Mouse (Mus musculus) splenic B cell, adult 2 months (primary cell): ENCODE measurements around the gene Adk.

Experiments
- DNase-seq: peaks from one replicate; pipeline ENCODE4 v3.0.0-alpha.2; 2011; ENCODE audit warnings: low read depth, low spot score
- H3K27me3 ChIP-seq: 2 replicates; pipeline ENCODE4 v1.6.1; 2012; ENCODE audit warnings: mild to moderate bottlenecking, low read length, moderate library complexity, mixed read lengths; ENCODE audit not compliant: control insufficient read depth, poor library complexity, insufficient read depth, severe bottlenecking
- H3K36me3 ChIP-seq: 2 replicates; pipeline ENCODE4 v1.6.1; 2012; ENCODE audit warnings: mild to moderate bottlenecking, low read length, moderate library complexity, mixed read lengths; ENCODE audit not compliant: control insufficient read depth, poor library complexity, insufficient read depth, severe bottlenecking

The Adk gene

GRCm38 (mm10) chr14:21372689-21373088 lies 320.3 kb downstream of the Adk start:
- no peaks in the 10 kb centered on the region for H3K36me3 ChIP-seq
- no peak for DNase-seq
- H3K27me3 ChIP-seq, result no peaks in the 10 kb centered on the region

- Histone ChIP-seq H3K27me3 (no peaks in the 10 kb centered on the region), H3K36me3 (no peaks in the 10 kb centered on the region)
- DNase-seq, result no peak
Measured at GRCm38 (mm10) chr14:21383701-21384428, 331.5 kb downstream of the Adk start.

- no peaks in the 10 kb centered on the region for H3K27me3 ChIP-seq
- no peaks in the 10 kb centered on the region for H3K36me3 ChIP-seq
- no peak for DNase-seq
Measured at GRCm38 (mm10) chr14:21399506-21399905, 347.1 kb downstream of the Adk start.

- Histone ChIP-seq H3K27me3 (no peaks in the 10 kb centered on the region), H3K36me3 (no peaks in the 10 kb centered on the region)
- no peak for DNase-seq
Measured at GRCm38 (mm10) chr14:21402157-21402601, 349.8 kb downstream of the Adk start.

- H3K36me3 ChIP-seq, result no peaks in the 10 kb centered on the region
- DNase-seq, result no peak
- no peaks in the 10 kb centered on the region for H3K27me3 ChIP-seq
Measured at GRCm38 (mm10) chr14:21402621-21403405, 350.4 kb downstream of the Adk start.

- DNase-seq, result no peak
- Histone ChIP-seq H3K36me3 (no peaks in the 10 kb centered on the region), H3K27me3 (no peaks in the 10 kb centered on the region)
Measured at GRCm38 (mm10) chr14:21406946-21407345, 354.6 kb downstream of the Adk start.

GRCm38 (mm10) chr14:21408846-21409245 lies 356.5 kb downstream of the Adk start:
- no peak for DNase-seq
- Histone ChIP-seq H3K36me3 (no peaks in the 10 kb centered on the region), H3K27me3 (no peaks in the 10 kb centered on the region)

- no peaks in the 10 kb centered on the region for H3K36me3 ChIP-seq
- no peaks in the 10 kb centered on the region for H3K27me3 ChIP-seq
- no peak for DNase-seq
Measured at GRCm38 (mm10) chr14:21410769-21411477, 358.5 kb downstream of the Adk start.

GRCm38 (mm10) chr14:21411524-21411923 lies 359.1 kb downstream of the Adk start:
- no peaks in the 10 kb centered on the region for H3K27me3 ChIP-seq
- no peak for DNase-seq
- no peaks in the 10 kb centered on the region for H3K36me3 ChIP-seq

GRCm38 (mm10) chr14:21418332-21418731 lies 366.0 kb downstream of the Adk start:
- no peak for DNase-seq
- Histone ChIP-seq H3K36me3 (no peaks in the 10 kb centered on the region), H3K27me3 (no peaks in the 10 kb centered on the region)

GRCm38 (mm10) chr14:21427369-21427768 lies 375.0 kb downstream of the Adk start:
- H3K27me3 ChIP-seq, result no peaks in the 10 kb centered on the region
- H3K36me3 ChIP-seq, result no peaks in the 10 kb centered on the region
- DNase-seq, result no peak

GRCm38 (mm10) chr14:21433415-21433814 lies 381.0 kb downstream of the Adk start:
- no peak for DNase-seq
- Histone ChIP-seq H3K36me3 (no peaks in the 10 kb centered on the region), H3K27me3 (no peaks in the 10 kb centered on the region)

GRCm38 (mm10) chr14:21433995-21434394 lies 381.6 kb downstream of the Adk start:
- no peak for DNase-seq
- H3K36me3 ChIP-seq, result no peaks in the 10 kb centered on the region
- H3K27me3 ChIP-seq, result no peaks in the 10 kb centered on the region

GRCm38 (mm10) chr14:21434686-21435085 lies 382.3 kb downstream of the Adk start:
- DNase-seq, result no peak
- Histone ChIP-seq H3K27me3 (no peaks in the 10 kb centered on the region), H3K36me3 (no peaks in the 10 kb centered on the region)

- Histone ChIP-seq H3K36me3 (no peaks in the 10 kb centered on the region), H3K27me3 (no peaks in the 10 kb centered on the region)
- DNase-seq, result no peak
Measured at GRCm38 (mm10) chr14:21439785-21440184, 387.4 kb downstream of the Adk start.
